Mouse (Mus musculus) MEL (cell line): ENCODE results near the gene Lemd1. TPM values are rescaled to one million over a fixed set of nuclear protein-coding genes. Genes with fewer than 3 reads are reported as not detected.

Source experiments
- DNase-seq: peaks from one replicate; pipeline ENCODE4 v3.0.0; 2011; ENCODE audit warnings: low read depth, low spot score
- H3K27ac ChIP-seq: 2 replicates; pipeline ENCODE4 v1.5.1; 2012; ENCODE audit warnings: low read depth, mild to moderate bottlenecking, control low read depth, low read length, moderate library complexity; ENCODE audit not compliant: control insufficient read depth
- H3K27me3 ChIP-seq, 2 experiments: fragments of 150-350 bp in 1 of 2; sonication (generic) in 1 of 2; 2 replicates each; pipeline ENCODE4 v1.6.1; 2012; ENCODE audit warnings: low read length in 2 of 2, mild to moderate bottlenecking in 2 of 2, improper control_type of control experiment in 1 of 2, moderate library complexity in 1 of 2; ENCODE audit not compliant: insufficient read depth in 2 of 2, control insufficient read depth in 1 of 2
- H3K36me3 ChIP-seq, 2 experiments: 2 replicates each; pipeline ENCODE4 v1.6.1; 2012 to 2014; ENCODE audit warnings: low read length in 2 of 2, improper control_type of control experiment in 1 of 2, inconsistent platforms in 1 of 2, mild to moderate bottlenecking in 1 of 2; ENCODE audit not compliant: insufficient read depth in 2 of 2, control insufficient read depth in 1 of 2
- H3K4me1 ChIP-seq, 2 experiments: fragments of 150-350 bp in 1 of 2; sonication (generic) in 1 of 2; 2 replicates each; pipeline ENCODE4 v1.6.1; 2012; ENCODE audit warnings: low read length in 2 of 2, improper control_type of control experiment in 1 of 2, mild to moderate bottlenecking in 1 of 2; ENCODE audit not compliant: insufficient read depth in 2 of 2, control insufficient read depth in 1 of 2
- H3K4me3 ChIP-seq, 2 experiments: fragments of 150-350 bp in 1 of 2; sonication (generic) in 1 of 2; 2 replicates each; pipeline ENCODE4 v1.5.1; 2012; ENCODE audit warnings: low read depth in 2 of 2, low read length in 2 of 2, mild to moderate bottlenecking in 2 of 2, moderate library complexity in 2 of 2, control low read depth in 1 of 2, improper control_type of control experiment in 1 of 2; ENCODE audit not compliant: control insufficient read depth in 1 of 2, insufficient read depth in 1 of 2
- H3K79me2 ChIP-seq: 2 replicates; pipeline ENCODE4 v1.6.1; 2012; ENCODE audit warnings: mild to moderate bottlenecking, low read length, moderate library complexity; ENCODE audit not compliant: control insufficient read depth, poor library complexity, insufficient read depth
- H3K9ac ChIP-seq: 2 replicates; pipeline ENCODE4 v1.6.1; 2012; ENCODE audit warnings: low read depth, mild to moderate bottlenecking, control low read depth, low read length, moderate library complexity; ENCODE audit not compliant: control insufficient read depth, poor library complexity, severe bottlenecking
- H3K9me3 ChIP-seq: fragments of 150-350 bp; sonication (generic); replicated peaks from 2 replicates; pipeline ENCODE4 v1.6.1; 2012; ENCODE audit warnings: mild to moderate bottlenecking, low read length, improper control_type of control experiment, moderate library complexity; ENCODE audit not compliant: insufficient read depth
- CHD1 ChIP-seq: IDR thresholded peaks from 2 replicates; pipeline ENCODE4 v1.6.1; 2012; ENCODE audit warnings: low read depth, mild to moderate bottlenecking, inconsistent platforms, low read length, improper control_type of control experiment
- CTCF ChIP-seq, 3 experiments: IDR thresholded peaks in 2 of 3; conservative IDR thresholded peaks in 1 of 3; 2 replicates each; pipeline ENCODE4 v1.5.1; 2011 to 2012; ENCODE audit warnings: low read length in 3 of 3, low read depth in 2 of 3, mild to moderate bottlenecking in 2 of 3, improper control_type of control experiment in 1 of 3, inconsistent platforms in 1 of 3, mixed read lengths in 1 of 3, moderate library complexity in 1 of 3; ENCODE audit not compliant: control insufficient read depth in 1 of 3, insufficient read depth in 1 of 3, poor library complexity in 1 of 3, severe bottlenecking in 1 of 3
- E2F4 ChIP-seq: IDR thresholded peaks from 2 replicates; pipeline ENCODE4 v1.6.1; 2011; ENCODE audit warnings: low read depth, low read length, improper control_type of control experiment, borderline replicate concordance
- EP300 ChIP-seq, 2 experiments: IDR thresholded peaks; 2 replicates each; pipeline ENCODE4 v1.6.1; 2011; ENCODE audit warnings: improper control_type of control experiment in 2 of 2, low read length in 2 of 2, low read depth in 1 of 2, mild to moderate bottlenecking in 1 of 2
- ETS1 ChIP-seq: IDR thresholded peaks from 2 replicates; pipeline ENCODE4 v1.6.1; 2012; ENCODE audit warnings: low read depth, mild to moderate bottlenecking, inconsistent platforms, low read length, improper control_type of control experiment, moderate library complexity
- GABPA ChIP-seq: IDR thresholded peaks from 2 replicates; pipeline ENCODE4 v1.6.1; 2012; ENCODE audit warnings: low read depth, mild to moderate bottlenecking, inconsistent platforms, low read length, improper control_type of control experiment, moderate library complexity
- HCFC1 ChIP-seq: IDR thresholded peaks from 2 replicates; pipeline ENCODE4 v1.6.1; 2012; ENCODE audit warnings: low read depth, mild to moderate bottlenecking, inconsistent platforms, low read length, improper control_type of control experiment, moderate library complexity
- MAFK ChIP-seq: IDR thresholded peaks from 2 replicates; pipeline ENCODE4 v1.6.1; 2011; ENCODE audit warnings: low read depth, mild to moderate bottlenecking, low read length, improper control_type of control experiment, borderline replicate concordance
- MEF2A ChIP-seq: IDR thresholded peaks from 2 replicates; pipeline ENCODE4 v1.6.1; 2014; ENCODE audit warnings: low read depth, mild to moderate bottlenecking, inconsistent platforms, low read length, improper control_type of control experiment; ENCODE audit not compliant: poor library complexity, insufficient replicate concordance, severe bottlenecking; ENCODE audit errors: extremely low read depth
- MYC ChIP-seq: IDR thresholded peaks from 2 replicates; pipeline ENCODE4 v1.6.1; 2011; ENCODE audit warnings: low read depth, mild to moderate bottlenecking, low read length, improper control_type of control experiment, moderate library complexity
- NELFE ChIP-seq: IDR thresholded peaks from 2 replicates; pipeline ENCODE4 v1.6.1; 2011; ENCODE audit warnings: low read depth, low read length, improper control_type of control experiment
- POLR2A ChIP-seq, 2 experiments: IDR thresholded peaks; 2 replicates each; pipeline ENCODE4 v1.6.1; 2011 to 2012; ENCODE audit warnings: low read length in 2 of 2, mild to moderate bottlenecking in 2 of 2, control low read depth in 1 of 2, improper control_type of control experiment in 1 of 2, low read depth in 1 of 2, moderate library complexity in 1 of 2; ENCODE audit not compliant: control insufficient read depth in 1 of 2, insufficient read depth in 1 of 2, poor library complexity in 1 of 2
- POLR2AphosphoS2 ChIP-seq: IDR thresholded peaks from 2 replicates; pipeline ENCODE4 v1.6.1; 2011; ENCODE audit warnings: low read length, improper control_type of control experiment
- RAD21 ChIP-seq: IDR thresholded peaks from 2 replicates; pipeline ENCODE4 v1.6.1; 2011; ENCODE audit warnings: mild to moderate bottlenecking, low read depth, low read length, improper control_type of control experiment
- RCOR1 ChIP-seq: IDR thresholded peaks from 2 replicates; pipeline ENCODE4 v1.6.1; 2012; ENCODE audit warnings: low read depth, mild to moderate bottlenecking, inconsistent platforms, low read length, improper control_type of control experiment
- SIN3A ChIP-seq: IDR thresholded peaks from 2 replicates; pipeline ENCODE4 v1.6.1; 2012; ENCODE audit warnings: low read length, improper control_type of control experiment, inconsistent platforms
- TBP ChIP-seq: IDR thresholded peaks from 2 replicates; pipeline ENCODE4 v1.8.0; 2011; ENCODE audit warnings: low read depth, low read length, improper control_type of control experiment
- UBTF ChIP-seq: IDR thresholded peaks from 2 replicates; pipeline ENCODE4 v1.6.1; 2012; ENCODE audit warnings: low read depth, mild to moderate bottlenecking, inconsistent platforms, low read length, improper control_type of control experiment, moderate library complexity, borderline replicate concordance; ENCODE audit not compliant: insufficient read depth
- ZC3H11A ChIP-seq: IDR thresholded peaks from 2 replicates; pipeline ENCODE4 v1.6.1; 2012; ENCODE audit warnings: low read depth, mild to moderate bottlenecking, inconsistent platforms, low read length, improper control_type of control experiment
- ZMIZ1 ChIP-seq: IDR thresholded peaks from 2 replicates; pipeline ENCODE4 v1.6.1; 2012; ENCODE audit warnings: low read depth, mild to moderate bottlenecking, inconsistent platforms, low read length, improper control_type of control experiment, moderate library complexity
- ZNF384 ChIP-seq: IDR thresholded peaks from 2 replicates; pipeline ENCODE4 v1.6.1; 2012; ENCODE audit warnings: low read depth, mild to moderate bottlenecking, inconsistent platforms, low read length, improper control_type of control experiment
- polyA plus RNA-seq, 2 experiments: library from polyadenylated mRNA; stranded (reverse) in 1 of 2; unstranded in 1 of 2; fragments of >175 nt in 1 of 2; fragments of >200 nt in 1 of 2; gene quantifications; 2 replicates each; pipeline versions ENCODE4 v1.2.1 to v1.2.4; 2012; ENCODE audit warnings: low replicate concordance in 2 of 2, low read depth in 1 of 2; ENCODE audit not compliant: insufficient read length in 2 of 2, insufficient read depth in 1 of 2, missing spikeins in 1 of 2
- total RNA-seq: library from RNA; depleted of rRNA; stranded (reverse); fragments of 300-350 nt; gene quantifications from 2 replicates; pipeline ENCODE4 v1.2.3, GENCODE M21; 2012

Gene Lemd1
- total and polyA plus RNA-seq, 3 experiments = not detected

DNA sequence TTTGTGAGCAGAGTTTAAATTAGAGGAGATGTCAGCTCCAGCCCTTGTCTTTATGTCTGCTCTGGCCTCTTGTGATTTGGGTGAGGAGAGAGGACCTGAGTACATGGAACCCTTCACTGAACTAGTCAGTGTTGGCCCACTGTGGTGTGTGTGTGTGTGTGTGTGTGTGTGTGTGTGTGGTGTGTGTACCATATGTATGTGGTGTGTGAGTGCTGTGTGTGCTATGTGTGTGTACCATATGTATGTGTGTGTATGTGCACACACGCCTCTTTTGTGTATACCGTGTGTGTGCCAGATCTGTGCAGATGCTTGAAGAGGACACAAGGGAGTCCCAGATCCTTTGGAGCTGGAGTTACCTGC lies 90.9 kb downstream of the Lemd1 start:
- Histone ChIP-seq H3K4me3 (no peak overlapping the region), H3K36me3 (no peaks in the 10 kb centered on the region), H3K27ac (no peak overlapping the region), H3K9ac (no peak overlapping the region), H3K79me2 (no peaks in the 10 kb centered on the region)
- DNase-seq = no peak
- no peak for TF ChIP-seq E2F4
- no peak for TF ChIP-seq TBP
- no peak for TF ChIP-seq ZNF384
- no peak for TF ChIP-seq CTCF (IDR thresholded peaks at IDR 0.05 in 2 of 3, conservative IDR thresholded peaks at IDR 0.05 in 1 of 3; ENCODE audit: control insufficient read depth in 1 of 3, insufficient read depth in 1 of 3, low read depth in 2 of 3, low read length in 3 of 3, poor library complexity in 1 of 3, severe bottlenecking in 1 of 3)
- TF ChIP-seq CHD1 = no peak
- no peak for TF ChIP-seq SIN3A
- no peak for TF ChIP-seq ZMIZ1
- no peak for TF ChIP-seq MYC
- no peak for TF ChIP-seq ETS1
- TF ChIP-seq NELFE = no peak
- TF ChIP-seq HCFC1 = no peak
- TF ChIP-seq POLR2AphosphoS2 = no peak
- TF ChIP-seq RCOR1 = no peak
- TF ChIP-seq UBTF = no peak
- no peak for TF ChIP-seq MAFK
- no peak for TF ChIP-seq RAD21
- TF ChIP-seq EP300 (IDR thresholded peaks at IDR 0.05; ENCODE audit: low read depth in 1 of 2, low read length in 2 of 2) = no peak
- no peak for TF ChIP-seq ZC3H11A
- TF ChIP-seq POLR2A (IDR thresholded peaks at IDR 0.05; ENCODE audit: control insufficient read depth in 1 of 2, insufficient read depth in 1 of 2, low read depth in 1 of 2, low read length in 2 of 2, poor library complexity in 1 of 2) = no peak
- TF ChIP-seq, all 39 proteins: peak for 0
- Histone ChIP-seq H3K27me3 (peaks cover 7 to 10% of the 10 kb centered on the region in 2 experiments; a peak in 2 of 4 replicates), H3K9me3 (no peaks in the 10 kb centered on the region), H3K4me1 (no peaks in the 10 kb centered on the region)

DNA sequence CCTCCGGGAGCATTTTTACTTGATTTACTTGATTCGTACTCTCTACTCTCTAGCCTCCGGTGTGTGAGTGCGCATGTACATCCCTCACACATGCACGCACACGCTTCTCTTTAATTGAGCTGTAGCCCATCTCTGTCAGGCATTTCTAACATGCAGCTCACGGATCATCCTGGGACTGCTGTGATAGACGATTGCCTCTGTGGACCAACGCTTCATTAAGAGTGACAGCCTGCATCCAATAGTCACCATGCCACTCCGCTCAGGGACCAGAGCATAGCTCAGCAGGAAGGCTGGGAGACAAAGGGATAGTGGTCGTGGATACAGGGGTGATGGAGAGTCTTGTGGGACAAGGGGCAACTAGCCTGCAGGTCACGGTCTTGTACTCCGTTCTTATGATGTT lies 91.8 kb downstream of the Lemd1 start:
- DNase-seq = no peak
- Histone ChIP-seq H3K36me3 (no peaks in the 10 kb centered on the region), H3K4me3 (no peak overlapping the region), H3K9me3 (no peaks in the 10 kb centered on the region), H3K79me2 (no peaks in the 10 kb centered on the region), H3K27me3 (peaks cover 9% of the 10 kb centered on the region in 2 experiments; a peak in 2 of 4 replicates), H3K27ac (no peak overlapping the region), H3K9ac (no peak overlapping the region)
- TF ChIP-seq RAD21 (no peak), MEF2A (no peak), GABPA (no peak)
- TF ChIP-seq, all 39 proteins: peak for 0
- H3K4me1 ChIP-seq = no peaks in the 10 kb centered on the region
